Mouse (Mus musculus) stomach, postnatal 0 days (tissue): Measurements from ENCODE around the gene Gldc. TPM values are rescaled to one million over a fixed set of nuclear protein-coding genes. Genes with fewer than 3 reads are reported as not detected.
A peak's percentile ranks its signal among the peaks of the same experiment; 100 is the strongest.

ENCODE experiments used
- ATAC-seq: fragments of 200-750 bp; cut with Nextera tagmentation; 2 replicates; pipeline ENCODE4 v1.8.0; 2017; ENCODE audit not compliant: low FRiP score, low TSS enrichment
- DNase-seq: peaks from one replicate; pipeline ENCODE4 v3.0.0-alpha.2; 2016; ENCODE audit warnings: low spot score
- H3K27ac ChIP-seq: fragments of 300-500 bp; sonication (generic); replicated peaks from 2 replicates; pipeline ENCODE4 v1.5.1; 2014; ENCODE audit warnings: mild to moderate bottlenecking, control low read depth
- H3K27me3 ChIP-seq: fragments of 300-500 bp; sonication (generic); 2 replicates; pipeline ENCODE4 v1.6.1; 2014; ENCODE audit warnings: low read length; ENCODE audit not compliant: control insufficient read depth, insufficient read depth
- H3K36me3 ChIP-seq: fragments of 300-500 bp; sonication (generic); 2 replicates; pipeline ENCODE4 v1.6.1; 2014; ENCODE audit warnings: low read length, mixed read lengths; ENCODE audit not compliant: control insufficient read depth, insufficient read depth
- H3K4me1 ChIP-seq: fragments of 300-500 bp; sonication (generic); replicated peaks from 2 replicates; pipeline ENCODE4 v1.6.1; 2014; ENCODE audit warnings: antibody characterized with exemption; ENCODE audit not compliant: control insufficient read depth, insufficient read depth
- H3K4me2 ChIP-seq: fragments of 300-500 bp; sonication (generic); replicated peaks from 2 replicates; pipeline ENCODE4 v1.6.1; 2014; ENCODE audit warnings: low read depth, mild to moderate bottlenecking, control low read depth, moderate library complexity
- H3K4me3 ChIP-seq: fragments of 300-500 bp; sonication (generic); 2 replicates; pipeline ENCODE4 v1.5.1; 2014; ENCODE audit warnings: low read depth, low read length, control low read depth
- H3K9ac ChIP-seq: fragments of 300-500 bp; sonication (generic); 2 replicates; pipeline ENCODE4 v1.6.1; 2014; ENCODE audit warnings: mild to moderate bottlenecking, low read length, control low read depth, mixed read lengths
- H3K9me3 ChIP-seq: fragments of 300-500 bp; sonication (generic); 2 replicates; pipeline ENCODE4 v1.6.1; 2016; ENCODE audit warnings: low read length; ENCODE audit not compliant: control insufficient read depth
- CTCF ChIP-seq: IDR thresholded peaks from 2 replicates; pipeline ENCODE4 v1.5.1; 2016; ENCODE audit warnings: antibody characterized with exemption, low read depth, mild to moderate bottlenecking, moderate library complexity
- EP300 ChIP-seq: optimal IDR thresholded peaks from 2 replicates; pipeline ENCODE3; 2016; ENCODE audit warnings: antibody characterized with exemption
- WGBS: fragments of 180-500 bp; shearing (Covaris S2); extraction: QIAGEN DNeasy Blood & Tissue Kit; methylation state at CpG from one replicate; pipeline ENCODE4 v1.1.7; 2014; 5-methylcytosine and 5-hydroxymethylcytosine counted together
- polyA plus RNA-seq: library from polyadenylated mRNA; unstranded; fragments of >200 nt; fragmentation: Nextera tagmentation; extraction: Ambion mirVana; gene quantifications from 2 replicates; pipeline ENCODE4 v1.2.1, GENCODE M21; 2015

Gene Gldc
- polyA plus RNA-seq, 1 experiment from 2014 or later, result 18.3 TPM

- TF ChIP-seq EP300, result no peak
- TF ChIP-seq CTCF, result no peak
- Histone ChIP-seq H3K4me2 (no peak overlapping the region), H3K4me3 (no peak overlapping the region), H3K4me1 (no peaks in the 10 kb centered on the region), H3K36me3 (no peaks in the 10 kb centered on the region), H3K9me3 (no peaks in the 10 kb centered on the region), H3K27me3 (no peaks in the 10 kb centered on the region), H3K9ac (no peak overlapping the region), H3K27ac (no peak overlapping the region)
- ATAC-seq, result no peak
- 64% methylated on average over 1 of the region's 1 CpGs for WGBS
- DNase-seq, result no peak
Measured at GRCm38 (mm10) chr19:30206981-30207380, 31.8 kb upstream of the Gldc start.

GRCm38 (mm10) chr19:30205874-30206273 lies 30.6 kb upstream of the Gldc start:
- Histone ChIP-seq H3K27ac (no peak overlapping the region), H3K9ac (no peak overlapping the region), H3K36me3 (no peaks in the 10 kb centered on the region), H3K4me1 (no peaks in the 10 kb centered on the region), H3K4me3 (no peak overlapping the region), H3K27me3 (no peaks in the 10 kb centered on the region), H3K4me2 (no peak overlapping the region), H3K9me3 (no peaks in the 10 kb centered on the region)
- DNase-seq, result no peak
- WGBS, result 83% methylated on average over 4 of the region's 4 CpGs
- ATAC-seq, result no peak
- TF ChIP-seq EP300 (no peak), CTCF (no peak)

- ATAC-seq (0 out of 2 replicates have a peak, but pooled peaks have one; percentile 21), DNase-seq (peak; percentile 50)
- Histone ChIP-seq H3K27ac (no peak overlapping the region), H3K4me3 (no peak overlapping the region), H3K9me3 (no peaks in the 10 kb centered on the region), H3K4me2 (no peak overlapping the region), H3K36me3 (no peaks in the 10 kb centered on the region), H3K9ac (no peak overlapping the region), H3K4me1 (no peaks in the 10 kb centered on the region), H3K27me3 (no peaks in the 10 kb centered on the region)
- WGBS, result 18% methylated on average over 12 of the region's 12 CpGs
- TF ChIP-seq CTCF (peak; percentile 92), EP300 (no peak)
Measured at GRCm38 (mm10) chr19:30205159-30205816, 30.1 kb upstream of the Gldc start.

DNA sequence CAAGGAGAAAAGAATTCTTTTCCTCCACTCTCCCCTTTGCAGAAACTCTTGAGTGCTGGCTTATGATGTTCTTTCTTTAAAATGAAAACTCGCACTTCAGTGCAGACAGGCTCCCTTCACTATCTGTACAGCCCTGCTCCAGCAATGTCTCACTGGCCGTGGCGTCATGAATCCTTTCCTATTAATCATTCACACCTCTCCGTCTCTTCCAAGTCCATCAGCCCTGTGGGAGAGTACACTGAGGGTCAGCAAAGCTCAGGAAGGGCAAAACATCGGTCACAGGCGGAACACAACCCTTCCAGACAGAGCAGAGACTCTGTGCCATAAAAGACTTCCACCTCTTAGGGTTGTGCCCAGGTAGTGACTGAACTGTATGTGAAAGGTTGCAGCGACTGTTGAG lies 26.9 kb upstream of the Gldc start:
- ATAC-seq, result no peak
- no peaks in the 10 kb centered on the region for H3K9me3 ChIP-seq
- H3K4me2 ChIP-seq, result no peak overlapping the region
- no peak overlapping the region for H3K9ac ChIP-seq
- no peak overlapping the region for H3K4me3 ChIP-seq
- no peak for DNase-seq
- TF ChIP-seq CTCF, result no peak
- TF ChIP-seq EP300, result no peak
- no peaks in the 10 kb centered on the region for H3K36me3 ChIP-seq
- no peak overlapping the region for H3K27ac ChIP-seq
- 63% methylated on average over 7 of the region's 7 CpGs for WGBS
- no peaks in the 10 kb centered on the region for H3K4me1 ChIP-seq
- H3K27me3 ChIP-seq, result no peaks in the 10 kb centered on the region

GRCm38 (mm10) chr19:30194999-30195398 lies 19.8 kb upstream of the Gldc start:
- Histone ChIP-seq H3K27ac (no peak overlapping the region), H3K4me2 (no peak overlapping the region), H3K9me3 (no peaks in the 10 kb centered on the region), H3K36me3 (no peaks in the 10 kb centered on the region), H3K9ac (no peak overlapping the region), H3K27me3 (no peaks in the 10 kb centered on the region), H3K4me1 (no peaks in the 10 kb centered on the region), H3K4me3 (no peak overlapping the region)
- 66% methylated on average over 6 of the region's 6 CpGs for WGBS
- TF ChIP-seq CTCF (no peak), EP300 (no peak)
- DNase-seq, result no peak
- no peak for ATAC-seq

GRCm38 (mm10) chr19:30187232-30187631 lies 12.0 kb upstream of the Gldc start:
- Histone ChIP-seq H3K4me1 (no peaks in the 10 kb centered on the region), H3K4me3 (no peak overlapping the region), H3K27ac (no peak overlapping the region), H3K9ac (no peak overlapping the region), H3K27me3 (no peaks in the 10 kb centered on the region), H3K9me3 (no peaks in the 10 kb centered on the region), H3K4me2 (no peak overlapping the region), H3K36me3 (no peaks in the 10 kb centered on the region)
- DNase-seq, result no peak
- 78% methylated on average over 2 of the region's 2 CpGs for WGBS
- ATAC-seq, result no peak
- TF ChIP-seq CTCF (no peak), EP300 (no peak)
